Mouse (Mus musculus) stomach, embryonic 14.5 days (tissue): ENCODE measurements at regions not wholly inside any gene's neighbourhood (a gene's known extent, or its start where the extent isn't known, plus 50 kb on each side); places are given as distances from the start of the nearest gene placed in this dataset.

Experiments used
- ATAC-seq: fragments of 200-750 bp; cut with Nextera tagmentation; 2 replicates; pipeline ENCODE4 v1.8.0; 2017; ENCODE audit warnings: low read depth, moderate TSS enrichment; ENCODE audit not compliant: insufficient number of reproducible peaks, insufficient read depth, low FRiP score
- H3K27ac ChIP-seq: fragments of 300-500 bp; sonication (generic); 2 replicates; pipeline ENCODE4 v1.5.1; 2014; ENCODE audit warnings: mild to moderate bottlenecking, low read length, moderate library complexity, mixed read lengths
- H3K27me3 ChIP-seq: fragments of 300-500 bp; sonication (generic); 2 replicates; pipeline ENCODE4 v1.6.1; 2014; ENCODE audit warnings: low read length, control low read depth, mixed read lengths; ENCODE audit not compliant: control insufficient read depth, insufficient read depth
- H3K36me3 ChIP-seq: fragments of 300-500 bp; sonication (generic); 2 replicates; pipeline ENCODE4 v1.6.1; 2014; ENCODE audit warnings: mild to moderate bottlenecking, control low read depth, low read length, moderate library complexity, mixed read lengths; ENCODE audit not compliant: control insufficient read depth, insufficient read depth
- H3K4me1 ChIP-seq: fragments of 300-500 bp; sonication (generic); 2 replicates; pipeline ENCODE4 v1.6.1; 2014; ENCODE audit warnings: low read length, control low read depth, mixed read lengths; ENCODE audit not compliant: control insufficient read depth, insufficient read depth
- H3K4me2 ChIP-seq: fragments of 300-500 bp; sonication (generic); replicated peaks from 2 replicates; pipeline ENCODE4 v1.6.1; 2014; ENCODE audit warnings: low read depth, low read length, control low read depth
- H3K4me3 ChIP-seq: fragments of 300-500 bp; sonication (generic); 2 replicates; pipeline ENCODE4 v1.5.1; 2014; ENCODE audit warnings: low read depth, low read length, control low read depth
- H3K9ac ChIP-seq: fragments of 300-500 bp; sonication (generic); replicated peaks from 2 replicates; pipeline ENCODE4 v1.6.1; 2014; ENCODE audit warnings: low read depth, mild to moderate bottlenecking, control low read depth, low read length, moderate library complexity, mixed read lengths
- H3K9me3 ChIP-seq: fragments of 300-500 bp; sonication (generic); 2 replicates; pipeline ENCODE4 v1.6.1; 2016; ENCODE audit warnings: low read depth, low read length, control low read depth; ENCODE audit not compliant: control insufficient read depth
- WGBS: fragments of 180-500 bp; shearing (Covaris S2); extraction: QIAGEN DNeasy Blood & Tissue Kit; methylation state at CpG from one replicate; pipeline ENCODE4 v1.1.7; 2014; 5-methylcytosine and 5-hydroxymethylcytosine counted together

- no peaks in the 10 kb centered on the region for H3K4me1 ChIP-seq
- WGBS = 39% methylated on average over 9 of the region's 9 CpGs
- H3K4me2 ChIP-seq = no peak overlapping the region
- H3K27me3 ChIP-seq = no peaks in the 10 kb centered on the region
- H3K4me3 ChIP-seq = no peak overlapping the region
- no peaks in the 10 kb centered on the region for H3K36me3 ChIP-seq
- no peaks in the 10 kb centered on the region for H3K9me3 ChIP-seq
- H3K27ac ChIP-seq = no peak overlapping the region
- H3K9ac ChIP-seq = no peak overlapping the region
- no peak for ATAC-seq
These were observed 124.1 kb upstream of the Unc5b start for GRCm38 (mm10) chr10:60955467-60955866.

- Histone ChIP-seq H3K9ac (no peak overlapping the region), H3K27me3 (no peaks in the 10 kb centered on the region), H3K27ac (no peak overlapping the region), H3K36me3 (no peaks in the 10 kb centered on the region), H3K9me3 (no peaks in the 10 kb centered on the region), H3K4me3 (no peak overlapping the region), H3K4me1 (no peaks in the 10 kb centered on the region), H3K4me2 (no peak overlapping the region)
- ATAC-seq = no peak
- 18% methylated on average over 7 of the region's 7 CpGs for WGBS
These were observed 121.1 kb upstream of the Unc5b start for GRCm38 (mm10) chr10:60952495-60952894.

GRCm38 (mm10) chr10:60948983-60949677 lies 117.7 kb upstream of the Unc5b start:
- Histone ChIP-seq H3K27ac (no peak overlapping the region), H3K9me3 (no peaks in the 10 kb centered on the region), H3K4me1 (no peaks in the 10 kb centered on the region), H3K27me3 (no peaks in the 10 kb centered on the region), H3K36me3 (no peaks in the 10 kb centered on the region), H3K4me3 (no peak overlapping the region), H3K9ac (no peak overlapping the region), H3K4me2 (no peak overlapping the region)
- WGBS = 41% methylated on average over 7 of the region's 7 CpGs
- ATAC-seq = no peak

GRCm38 (mm10) chr10:60943074-60943473 lies 111.7 kb upstream of the Unc5b start:
- Histone ChIP-seq H3K9me3 (no peaks in the 10 kb centered on the region), H3K4me2 (no peak overlapping the region), H3K27me3 (no peaks in the 10 kb centered on the region), H3K36me3 (no peaks in the 10 kb centered on the region), H3K4me1 (no peaks in the 10 kb centered on the region), H3K27ac (no peak overlapping the region), H3K4me3 (no peak overlapping the region), H3K9ac (no peak overlapping the region)
- ATAC-seq = no peak
- WGBS = 59% methylated on average over 6 of the region's 6 CpGs

- H3K9me3 ChIP-seq = no peaks in the 10 kb centered on the region
- no peak for ATAC-seq
- H3K4me2 ChIP-seq = no peak overlapping the region
- no peak overlapping the region for H3K9ac ChIP-seq
- H3K27me3 ChIP-seq = no peaks in the 10 kb centered on the region
- H3K27ac ChIP-seq = no peak overlapping the region
- 83% methylated on average over 10 of the region's 10 CpGs for WGBS
- H3K36me3 ChIP-seq = no peaks in the 10 kb centered on the region
- H3K4me1 ChIP-seq = no peaks in the 10 kb centered on the region
- no peak overlapping the region for H3K4me3 ChIP-seq
These were observed 107.4 kb upstream of the Unc5b start for GRCm38 (mm10) chr10:60938749-60939148.

- Histone ChIP-seq H3K4me3 (no peak overlapping the region), H3K9ac (no peak overlapping the region), H3K4me2 (no peak overlapping the region), H3K9me3 (no peaks in the 10 kb centered on the region), H3K27ac (no peak overlapping the region), H3K36me3 (no peaks in the 10 kb centered on the region), H3K4me1 (no peaks in the 10 kb centered on the region), H3K27me3 (no peaks in the 10 kb centered on the region)
- no peak for ATAC-seq
- 48% methylated on average over 7 of the region's 7 CpGs for WGBS
These were observed 106.1 kb upstream of the Unc5b start for GRCm38 (mm10) chr10:60937517-60937866.

- WGBS = 22% methylated on average over 13 of the region's 13 CpGs
- no peaks in the 10 kb centered on the region for H3K9me3 ChIP-seq
- no peak for ATAC-seq
- H3K4me3 ChIP-seq = no peak overlapping the region
- no peak overlapping the region for H3K9ac ChIP-seq
- H3K27ac ChIP-seq = no peak overlapping the region
- no peaks in the 10 kb centered on the region for H3K27me3 ChIP-seq
- H3K4me1 ChIP-seq = no peaks in the 10 kb centered on the region
- H3K4me2 ChIP-seq = no peak overlapping the region
- no peaks in the 10 kb centered on the region for H3K36me3 ChIP-seq
These were observed 105.5 kb upstream of the Unc5b start for GRCm38 (mm10) chr10:60936659-60937516.

GRCm38 (mm10) chr10:60934297-60935286 lies 103.2 kb upstream of the Unc5b start:
- Histone ChIP-seq H3K27ac (no peak overlapping the region), H3K9me3 (no peaks in the 10 kb centered on the region), H3K9ac (no peak overlapping the region), H3K4me1 (no peaks in the 10 kb centered on the region), H3K4me3 (no peak overlapping the region), H3K27me3 (no peaks in the 10 kb centered on the region), H3K36me3 (no peaks in the 10 kb centered on the region), H3K4me2 (no peak overlapping the region)
- WGBS = 67% methylated on average over 13 of the region's 13 CpGs
- ATAC-seq = peak; percentile 50; the same call in 1 of the 2 replicates
